14 mouse cellular contexts compared by ENCODE assay signal in genomic region chr7:82766623-82767022, GRCm38 (mm10).
"Had no signal": no experiment of that assay in that cellular context is flagged by ENCODE, and none has a peak within 500 bp of the region (broad histone marks: within the 10 kb centered on the region; RNA-seq: fewer than 3 reads in every experiment).

No protein-coding gene starts in this region.

- DNase-seq: kidney, adult 9 months; kidney, postnatal 36 days; left cerebral cortex, postnatal 4 days; lung, embryonic 14.5 days; lung, postnatal 10 days; lung, postnatal 4 days; right cerebral cortex, postnatal 25 days; thymus, postnatal 4 days had no signal

- H3K4me1 ChIP-seq: liver, embryonic 12.5 days had no signal

- H3K4me3 ChIP-seq: limb, embryonic 15.5 days; liver, embryonic 12.5 days; megakaryocyte, embryonic 14.5 days; midbrain, embryonic 12.5 days had no signal

- H3K27me3 ChIP-seq: limb, embryonic 15.5 days; liver, embryonic 12.5 days; megakaryocyte, embryonic 14.5 days; midbrain, embryonic 12.5 days had no signal

- H3K9ac ChIP-seq: limb, embryonic 15.5 days; liver, embryonic 12.5 days; lung, embryonic 14.5 days; midbrain, embryonic 12.5 days had no signal

- H3K9me3 ChIP-seq: limb, embryonic 15.5 days; liver, embryonic 12.5 days; midbrain, embryonic 12.5 days had no signal

- H3K4me2 ChIP-seq: limb, embryonic 15.5 days; liver, embryonic 12.5 days; lung, embryonic 14.5 days; midbrain, embryonic 12.5 days had no signal

- ATAC-seq: liver, embryonic 12.5 days; midbrain, embryonic 16.5 days had no signal

- H3K27ac ChIP-seq: kidney, postnatal 0 days; limb, embryonic 15.5 days; liver, embryonic 12.5 days; midbrain, embryonic 12.5 days had no signal
